Mouse (Mus musculus) midbrain, embryonic 16.5 days (tissue): ENCODE measurements around the gene Pvalb. TPM values are rescaled to one million over a fixed set of nuclear protein-coding genes. Genes with fewer than 3 reads are reported as not detected.
A peak's percentile ranks its signal among the peaks of the same experiment; 100 is the strongest.

Experiments
- ATAC-seq: fragments of 200-750 bp; cut with Nextera tagmentation; 2 replicates; pipeline ENCODE4 v1.8.0; 2017; ENCODE audit warnings: moderate TSS enrichment
- H3K27ac ChIP-seq: fragments of 300-500 bp; sonication (generic); 2 replicates; pipeline ENCODE4 v1.5.1; 2014; ENCODE audit warnings: mild to moderate bottlenecking, low read length, mixed read lengths
- H3K27me3 ChIP-seq: fragments of 300-500 bp; sonication (generic); 2 replicates; pipeline ENCODE4 v1.6.1; 2014; ENCODE audit warnings: low read depth, low read length, mixed read lengths; ENCODE audit not compliant: control insufficient read depth, insufficient read depth
- H3K36me3 ChIP-seq: fragments of 300-500 bp; sonication (generic); 2 replicates; pipeline ENCODE4 v1.6.1; 2014; ENCODE audit warnings: mild to moderate bottlenecking, low read length, moderate library complexity, mixed read lengths; ENCODE audit not compliant: control insufficient read depth, insufficient read depth
- H3K4me1 ChIP-seq: fragments of 300-500 bp; sonication (generic); 2 replicates; pipeline ENCODE4 v1.6.1; 2014; ENCODE audit warnings: mild to moderate bottlenecking, low read length, mixed read lengths; ENCODE audit not compliant: control insufficient read depth, insufficient read depth
- H3K4me2 ChIP-seq: fragments of 300-500 bp; sonication (generic); 2 replicates; pipeline ENCODE4 v1.6.1; 2014; ENCODE audit warnings: mild to moderate bottlenecking, low read length, mixed read lengths
- H3K4me3 ChIP-seq: fragments of 300-500 bp; sonication (generic); 2 replicates; pipeline ENCODE4 v1.5.1; 2014; ENCODE audit warnings: low read depth, mild to moderate bottlenecking, low read length, moderate library complexity, mixed read lengths
- H3K9ac ChIP-seq: fragments of 300-500 bp; sonication (generic); 2 replicates; pipeline ENCODE4 v1.6.1; 2014; ENCODE audit warnings: low read depth, low read length, mixed read lengths
- H3K9me3 ChIP-seq: fragments of 300-500 bp; sonication (generic); replicated peaks from 2 replicates; pipeline ENCODE4 v1.6.1; 2014; ENCODE audit warnings: mild to moderate bottlenecking, low read length, mixed read lengths; ENCODE audit not compliant: control insufficient read depth, poor library complexity, severe bottlenecking
- WGBS: fragments of 180-500 bp; shearing (Covaris S2); extraction: QIAGEN DNeasy Blood & Tissue Kit; methylation state at CpG from one replicate; pipeline ENCODE4 v1.1.7; 2014; 5-methylcytosine and 5-hydroxymethylcytosine counted together
- polyA plus RNA-seq: library from polyadenylated mRNA; unstranded; fragments of >200 nt; fragmentation: Nextera tagmentation; extraction: Ambion mirVana; gene quantifications from 2 replicates; pipeline ENCODE4 v1.2.1, GENCODE M21; 2015

Gene Pvalb
- polyA plus RNA-seq, 1 experiment from 2014 or later: 1.3 TPM

GRCm38 (mm10) chr15:78172256-78172898 is 33.8 kb downstream of the Pvalb start:
- H3K4me1 ChIP-seq: peaks cover 21% of the 10 kb centered on the region
- no peaks in the 10 kb centered on the region for H3K9me3 ChIP-seq
- H3K4me2 ChIP-seq: peak overlapping the region; percentile 96; the same call in 1 of the 2 replicates
- whole genome bisulfite sequencing: 65% methylated on average over 11 of the region's 11 CpGs
- ATAC-seq: no peak
- H3K27ac ChIP-seq: no peak overlapping the region
- H3K9ac ChIP-seq: no peak overlapping the region
- H3K4me3 ChIP-seq: no peak overlapping the region
- H3K36me3 ChIP-seq: no peaks in the 10 kb centered on the region
- no peaks in the 10 kb centered on the region for H3K27me3 ChIP-seq

- Histone ChIP-seq H3K9ac (no peak overlapping the region), H3K27ac (no peak overlapping the region), H3K9me3 (no peaks in the 10 kb centered on the region), H3K27me3 (no peaks in the 10 kb centered on the region), H3K36me3 (no peaks in the 10 kb centered on the region), H3K4me3 (no peak overlapping the region), H3K4me2 (no peak overlapping the region), H3K4me1 (peaks cover 21% of the 10 kb centered on the region)
- WGBS: 91% methylated on average over 10 of the region's 10 CpGs
- ATAC-seq: no peak
Measured at GRCm38 (mm10) chr15:78171651-78172050, 34.5 kb downstream of the Pvalb start.

DNA sequence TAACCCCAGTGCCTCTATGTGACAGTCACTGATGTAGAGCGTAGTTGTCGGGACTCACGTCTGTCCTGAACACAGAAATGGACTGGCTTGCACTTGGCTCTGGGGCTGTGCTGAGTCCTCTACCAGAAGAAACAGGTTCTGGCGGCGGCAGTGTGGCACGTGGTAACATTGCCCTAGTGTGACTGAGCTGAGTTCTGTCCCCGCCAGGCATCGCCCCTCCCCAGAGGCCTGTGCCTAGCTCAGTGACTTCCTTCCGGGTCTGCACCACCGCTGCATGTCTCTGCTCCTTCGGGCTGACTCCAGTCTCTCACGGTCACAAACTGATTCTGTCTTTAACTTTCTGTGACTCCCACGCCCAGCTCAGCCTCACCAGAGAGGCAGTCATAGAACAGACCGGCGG is 35.5 kb downstream of the Pvalb start:
- no peak overlapping the region for H3K27ac ChIP-seq
- H3K36me3 ChIP-seq: no peaks in the 10 kb centered on the region
- no peaks in the 10 kb centered on the region for H3K9me3 ChIP-seq
- no peak overlapping the region for H3K9ac ChIP-seq
- no peak for ATAC-seq
- H3K4me3 ChIP-seq: no peak overlapping the region
- no peaks in the 10 kb centered on the region for H3K27me3 ChIP-seq
- peaks cover 21% of the 10 kb centered on the region for H3K4me1 ChIP-seq
- H3K4me2 ChIP-seq: no peak overlapping the region
- WGBS: 95% methylated on average over 15 of the region's 15 CpGs

DNA sequence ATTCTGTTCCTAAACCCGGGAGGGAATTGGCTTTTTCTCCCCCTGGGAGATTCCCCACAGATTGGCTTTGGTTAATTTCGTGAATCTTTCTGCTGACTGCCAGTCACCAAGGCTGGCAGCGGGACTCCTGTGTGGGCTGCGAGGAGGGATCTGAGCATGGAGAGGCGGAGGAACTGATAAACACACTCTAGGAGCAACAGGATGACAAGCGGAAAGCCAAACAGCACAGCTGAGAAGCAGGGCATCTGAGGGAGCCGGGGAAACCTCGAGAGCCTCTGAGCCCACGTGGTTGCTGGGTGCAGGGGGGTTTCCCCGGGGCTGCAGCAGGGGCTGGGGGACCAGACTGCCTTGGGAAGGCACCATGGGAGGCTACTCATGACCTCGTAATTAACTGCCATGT is 36.6 kb downstream of the Pvalb start:
- Histone ChIP-seq H3K4me1 (peaks cover 17% of the 10 kb centered on the region), H3K9me3 (no peaks in the 10 kb centered on the region), H3K4me2 (no peak overlapping the region), H3K27me3 (no peaks in the 10 kb centered on the region), H3K4me3 (no peak overlapping the region), H3K27ac (no peak overlapping the region), H3K36me3 (no peaks in the 10 kb centered on the region), H3K9ac (no peak overlapping the region)
- no peak for ATAC-seq
- WGBS: 85% methylated on average over 10 of the region's 11 CpGs

DNA sequence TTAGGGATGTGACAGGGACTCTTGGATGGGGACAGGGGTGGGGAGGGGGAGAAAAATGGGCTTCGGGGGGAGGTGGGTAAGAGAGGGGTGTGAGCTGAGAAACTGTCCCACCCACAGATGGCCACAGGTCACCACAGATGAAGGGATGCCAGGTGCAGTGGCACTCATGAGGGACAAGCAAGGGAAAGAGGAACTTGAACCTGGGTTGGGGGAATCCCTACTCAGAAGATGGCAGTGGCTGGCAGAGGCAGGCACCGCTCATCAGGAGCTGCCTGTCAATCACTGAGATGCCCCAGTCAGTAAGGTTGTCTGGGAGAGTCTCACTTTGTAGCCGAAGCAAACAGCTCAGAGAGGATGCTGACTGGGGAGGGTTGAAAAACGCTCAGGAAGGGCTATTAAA is 40.9 kb downstream of the Pvalb start:
- Histone ChIP-seq H3K36me3 (no peaks in the 10 kb centered on the region), H3K4me1 (peaks cover 6% of the 10 kb centered on the region; the same call in 1 of the 2 replicates), H3K4me3 (no peak overlapping the region), H3K4me2 (no peak overlapping the region), H3K27me3 (no peaks in the 10 kb centered on the region), H3K27ac (no peak overlapping the region), H3K9me3 (no peaks in the 10 kb centered on the region), H3K9ac (no peak overlapping the region)
- no peak for ATAC-seq
- WGBS: 81% methylated on average over 4 of the region's 4 CpGs

GRCm38 (mm10) chr15:78164466-78164865 is 41.7 kb downstream of the Pvalb start:
- ATAC-seq: no peak

DNA sequence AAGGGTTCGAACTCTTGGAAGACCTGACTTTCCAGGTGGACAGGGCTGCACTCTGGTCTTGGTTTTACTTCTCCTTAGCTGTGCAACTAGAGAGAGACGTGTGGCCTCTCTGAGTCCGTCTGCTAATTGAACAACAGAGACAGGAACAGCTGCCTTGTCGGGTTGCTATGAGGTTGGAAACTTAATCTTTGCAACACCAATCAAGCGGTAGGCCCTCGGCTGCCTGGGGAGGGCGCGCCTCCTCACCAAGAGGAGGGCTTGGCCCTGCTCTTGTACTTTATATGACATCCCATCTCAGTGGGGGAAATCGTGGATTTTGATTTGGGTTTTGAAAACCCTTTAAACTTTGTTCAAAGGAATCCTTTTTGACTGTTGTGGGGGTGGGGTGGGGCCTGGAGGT is 44.3 kb downstream of the Pvalb start:
- 81% methylated on average over 9 of the region's 9 CpGs for WGBS
- no peak for ATAC-seq
- no peaks in the 10 kb centered on the region for H3K27me3 ChIP-seq
- H3K4me2 ChIP-seq: no peak overlapping the region
- no peak overlapping the region for H3K4me3 ChIP-seq
- no peaks in the 10 kb centered on the region; the same call in 1 of the 2 replicates for H3K36me3 ChIP-seq
- H3K9me3 ChIP-seq: no peaks in the 10 kb centered on the region
- H3K4me1 ChIP-seq: peaks cover 6% of the 10 kb centered on the region; the same call in 1 of the 2 replicates
- no peak overlapping the region for H3K9ac ChIP-seq
- H3K27ac ChIP-seq: no peak overlapping the region

More at GRCm38 (mm10) chr15:78164466-78164865, 41.7 kb downstream of the Pvalb start:
- no peaks in the 10 kb centered on the region for H3K9me3 ChIP-seq
- H3K27ac ChIP-seq: peak overlapping the region; percentile 36; the same call in 1 of the 2 replicates
- no peaks in the 10 kb centered on the region for H3K27me3 ChIP-seq
- WGBS: 51% methylated on average over 11 of the region's 11 CpGs
- no peak overlapping the region for H3K9ac ChIP-seq
- H3K4me3 ChIP-seq: no peak overlapping the region
- no peaks in the 10 kb centered on the region; the same call in 1 of the 2 replicates for H3K36me3 ChIP-seq
- peaks cover 6% of the 10 kb centered on the region; the same call in 1 of the 2 replicates for H3K4me1 ChIP-seq
- H3K4me2 ChIP-seq: no peak overlapping the region

DNA sequence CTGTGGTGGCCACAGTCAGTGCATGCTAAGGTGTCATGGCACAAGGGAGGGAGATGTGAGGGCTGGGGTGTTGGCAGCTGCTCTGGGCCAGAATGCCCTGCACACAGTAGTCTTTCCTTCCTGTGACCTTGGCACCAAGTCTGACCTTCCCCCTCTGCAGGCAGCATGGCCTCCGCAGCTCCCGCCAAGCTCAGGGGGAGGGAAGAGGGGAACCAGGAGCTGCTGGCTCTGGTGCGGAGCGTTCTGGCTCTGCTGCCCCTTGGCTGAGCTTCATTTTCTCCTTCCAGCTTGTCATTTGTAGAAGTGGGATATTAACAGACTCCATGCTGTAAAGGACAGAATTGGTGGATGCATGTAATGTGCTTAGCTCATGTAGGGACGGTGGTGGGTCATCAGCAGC is 47.9 kb downstream of the Pvalb start:
- 88% methylated on average over 5 of the region's 5 CpGs for WGBS

DNA sequence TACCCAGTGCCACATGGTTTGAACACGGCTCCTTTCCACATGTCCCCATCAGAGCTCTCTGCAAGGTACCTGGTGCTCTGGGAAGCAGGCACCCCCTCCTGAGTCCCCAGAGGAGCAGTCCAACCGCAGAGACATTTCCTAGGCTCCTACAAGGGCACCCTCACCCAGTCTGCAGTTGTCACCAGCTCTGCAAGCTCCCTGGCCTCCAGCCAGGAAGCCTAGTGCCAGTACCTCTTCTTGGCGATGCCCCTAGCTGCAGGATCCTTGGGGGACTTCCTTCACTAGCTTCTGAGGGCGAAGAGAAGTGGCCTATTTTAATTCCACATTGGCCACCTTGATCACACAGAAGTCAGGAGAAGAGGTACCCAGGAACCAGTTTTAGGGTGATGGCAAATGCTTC is 48.4 kb downstream of the Pvalb start:
- 75% methylated on average over 4 of the region's 4 CpGs for WGBS
- no peak for ATAC-seq
- H3K27me3 ChIP-seq: no peaks in the 10 kb centered on the region
- H3K27ac ChIP-seq: no peak overlapping the region
- H3K4me3 ChIP-seq: no peak overlapping the region
- no peaks in the 10 kb centered on the region; the same call in 1 of the 2 replicates for H3K36me3 ChIP-seq
- peaks cover 4% of the 10 kb centered on the region; the same call in 1 of the 2 replicates for H3K4me1 ChIP-seq
- no peak overlapping the region for H3K4me2 ChIP-seq
- no peaks in the 10 kb centered on the region for H3K9me3 ChIP-seq
- no peak overlapping the region for H3K9ac ChIP-seq

More for the DNA sequence above, 47.9 kb downstream of the Pvalb start:
- Histone ChIP-seq H3K4me2 (no peak overlapping the region), H3K36me3 (no peaks in the 10 kb centered on the region; the same call in 1 of the 2 replicates), H3K9me3 (no peaks in the 10 kb centered on the region), H3K4me1 (no peaks in the 10 kb centered on the region; the same call in 1 of the 2 replicates), H3K27me3 (no peaks in the 10 kb centered on the region), H3K27ac (no peak overlapping the region), H3K4me3 (no peak overlapping the region), H3K9ac (no peak overlapping the region)
- no peak for ATAC-seq
